Mouse (Mus musculus) lung, adult 18-20 months (tissue): Measurements from ENCODE around the gene Ppp1r9a.

Source experiments
- DNase-seq, 2 experiments: peaks; one replicate each; pipeline ENCODE4 v3.0.0; 2022; ENCODE audit warnings: mixed read lengths in 2 of 2

The Ppp1r9a gene

DNA sequence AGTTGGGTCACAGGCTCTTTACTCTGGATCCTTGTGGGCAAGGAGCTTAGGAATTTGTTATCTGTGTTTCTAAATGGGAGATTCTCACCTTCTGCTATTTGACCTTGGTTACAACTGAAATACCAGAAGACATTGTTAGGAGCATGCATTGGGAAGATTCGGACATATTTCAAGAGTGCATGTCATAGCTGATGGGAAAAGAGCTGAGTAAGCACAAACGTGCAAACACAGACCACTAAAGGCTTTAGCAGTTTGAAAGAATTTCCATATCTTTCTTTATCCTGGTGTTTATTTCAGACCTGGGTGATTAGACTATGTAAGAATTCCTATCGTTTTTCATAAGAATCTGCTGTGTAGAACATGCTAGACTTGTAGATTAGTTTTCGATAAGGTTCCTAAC lies 59.5 kb downstream of the Ppp1r9a start:
- DNase-seq = no peak

DNA sequence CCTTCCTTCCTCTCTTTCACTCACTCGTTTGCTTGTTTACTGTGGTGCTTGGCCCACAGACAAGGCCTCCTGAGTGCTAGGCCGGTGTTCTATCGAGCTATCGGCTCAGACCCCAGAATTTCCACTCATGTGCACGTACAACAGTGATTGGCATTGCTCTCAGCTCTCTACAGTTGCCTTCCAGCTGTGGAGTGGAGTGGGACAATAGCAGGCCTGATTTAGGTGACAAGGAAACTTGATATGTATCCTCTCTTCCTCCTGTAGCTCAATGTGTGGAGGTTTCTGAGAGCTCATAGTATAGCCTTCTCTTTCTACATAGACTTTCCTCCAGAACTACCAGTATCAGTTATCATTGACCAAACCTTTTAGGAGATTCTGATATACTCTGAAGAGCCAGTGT lies 60.3 kb downstream of the Ppp1r9a start:
- DNase-seq = no peak

DNA sequence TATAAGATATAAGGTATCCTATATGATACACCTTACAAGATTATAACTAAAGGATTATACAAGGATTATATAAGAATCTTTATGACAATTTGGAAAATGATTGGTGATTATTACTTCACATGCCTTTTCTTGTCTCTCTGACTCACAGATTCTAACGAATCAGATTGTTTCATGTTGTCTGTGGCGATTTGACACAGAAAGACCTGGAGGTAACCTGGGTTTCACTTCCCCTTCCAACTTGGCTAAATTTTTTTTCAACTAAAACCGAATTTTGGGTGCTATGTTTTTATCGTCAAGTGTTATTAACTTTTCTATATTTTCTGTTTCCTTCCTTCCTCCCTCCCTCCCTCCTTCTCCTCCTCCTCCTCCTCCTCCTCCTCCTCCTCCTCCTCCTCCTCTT lies 64.5 kb downstream of the Ppp1r9a start:
- no peak for DNase-seq

GRCm38 (mm10) chr6:4971229-4971628 lies 68.5 kb downstream of the Ppp1r9a start:
- DNase-seq = peak; percentile 13 to 40

- DNase-seq = peak; percentile 44 to 52
Observed at GRCm38 (mm10) chr6:4972808-4973207, 70.1 kb downstream of the Ppp1r9a start.

- peak; percentile 68 to 78 for DNase-seq
Observed at GRCm38 (mm10) chr6:4973337-4973736, 70.6 kb downstream of the Ppp1r9a start.

DNA sequence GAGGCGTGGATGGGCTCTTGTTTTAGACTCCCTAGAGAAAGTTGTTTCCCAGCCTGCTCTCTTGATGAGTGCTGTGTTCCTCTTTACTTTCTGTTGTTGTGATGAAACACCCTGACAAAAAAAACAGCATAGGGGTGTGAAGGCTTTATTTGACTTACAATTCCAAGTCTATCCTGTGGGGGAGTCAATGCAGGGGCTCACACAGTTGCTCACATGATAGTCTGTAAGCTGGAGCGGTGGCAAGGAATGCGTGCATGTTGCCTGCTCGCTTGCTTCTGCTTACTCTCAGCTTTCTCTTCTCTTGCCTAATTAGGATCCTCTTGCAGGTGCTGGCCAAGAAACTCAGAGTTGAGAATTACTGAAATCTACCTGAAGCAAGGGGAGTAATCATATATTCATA lies 74.8 kb downstream of the Ppp1r9a start:
- no peak for DNase-seq

DNA sequence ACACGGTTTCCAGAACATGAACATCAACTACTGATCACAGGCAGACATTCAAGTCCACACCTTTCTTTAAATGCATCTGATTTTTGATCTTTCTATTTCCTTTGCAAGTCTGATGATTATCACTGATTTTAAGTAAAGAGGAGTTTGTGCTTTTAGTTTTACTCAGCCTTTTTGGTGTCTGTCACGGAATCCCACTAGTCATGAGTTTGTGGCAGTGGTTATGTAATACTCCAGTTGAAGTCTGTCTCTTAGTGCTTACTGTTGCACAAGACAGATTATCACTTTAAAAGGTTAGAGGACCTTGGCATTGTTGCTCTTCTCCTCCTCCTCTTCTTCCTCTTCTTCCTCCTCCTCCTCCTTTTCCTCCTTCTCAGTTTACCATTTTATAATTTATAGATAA lies 75.5 kb downstream of the Ppp1r9a start:
- no peak for DNase-seq

DNA sequence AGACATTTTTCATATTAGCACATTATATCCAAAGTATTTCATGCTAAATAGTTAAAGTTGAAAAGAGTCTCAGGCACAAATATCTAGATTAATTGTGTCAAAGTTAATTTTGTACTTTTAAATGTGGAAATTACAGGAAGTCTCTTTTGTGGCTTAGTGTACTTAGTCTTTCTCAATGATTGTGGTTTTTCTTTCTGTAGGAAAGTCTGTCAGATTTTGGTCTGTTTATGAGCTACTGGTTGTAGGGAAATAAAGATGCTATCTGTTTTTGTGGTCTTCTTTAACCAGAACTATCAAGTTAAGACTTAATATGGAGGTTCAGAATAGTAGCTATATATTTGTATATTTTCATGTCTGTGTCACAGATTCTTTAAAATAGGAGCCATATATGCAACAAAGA lies 76.2 kb downstream of the Ppp1r9a start:
- DNase-seq = no peak

GRCm38 (mm10) chr6:4980113-4980512 lies 77.4 kb downstream of the Ppp1r9a start:
- DNase-seq = no peak

GRCm38 (mm10) chr6:4982686-4983162 lies 80.0 kb downstream of the Ppp1r9a start:
- peak; percentile 77 to 84 for DNase-seq

DNA sequence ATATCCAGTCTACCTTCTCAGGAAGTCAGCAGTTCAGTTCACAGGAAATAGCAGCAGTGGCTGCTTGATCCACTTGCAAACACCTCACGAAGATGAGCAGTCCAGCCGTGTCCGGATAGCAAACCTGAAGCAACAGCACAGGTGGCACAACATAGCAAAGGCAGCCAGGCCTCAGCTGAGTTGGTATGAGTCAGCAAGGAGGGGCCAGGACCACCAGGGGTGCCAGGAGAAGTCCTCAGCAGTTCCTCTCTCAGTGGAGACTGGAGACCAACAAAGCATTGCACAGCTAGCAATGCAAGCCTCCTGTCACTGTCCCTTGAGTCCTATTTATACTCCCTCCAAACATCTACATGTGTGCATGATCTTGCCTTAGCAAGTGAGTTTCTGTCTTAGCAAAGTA lies 83.0 kb downstream of the Ppp1r9a start:
- no peak for DNase-seq

- peak; percentile 28 to 38 for DNase-seq
Observed at GRCm38 (mm10) chr6:4987084-4987483, 84.4 kb downstream of the Ppp1r9a start.

- no peak for DNase-seq
Observed at GRCm38 (mm10) chr6:4988688-4989087, 86.0 kb downstream of the Ppp1r9a start.

GRCm38 (mm10) chr6:4992308-4992707 lies 89.6 kb downstream of the Ppp1r9a start:
- DNase-seq = no peak

- no peak for DNase-seq
Observed at GRCm38 (mm10) chr6:4993600-4994160, 91.0 kb downstream of the Ppp1r9a start.

DNA sequence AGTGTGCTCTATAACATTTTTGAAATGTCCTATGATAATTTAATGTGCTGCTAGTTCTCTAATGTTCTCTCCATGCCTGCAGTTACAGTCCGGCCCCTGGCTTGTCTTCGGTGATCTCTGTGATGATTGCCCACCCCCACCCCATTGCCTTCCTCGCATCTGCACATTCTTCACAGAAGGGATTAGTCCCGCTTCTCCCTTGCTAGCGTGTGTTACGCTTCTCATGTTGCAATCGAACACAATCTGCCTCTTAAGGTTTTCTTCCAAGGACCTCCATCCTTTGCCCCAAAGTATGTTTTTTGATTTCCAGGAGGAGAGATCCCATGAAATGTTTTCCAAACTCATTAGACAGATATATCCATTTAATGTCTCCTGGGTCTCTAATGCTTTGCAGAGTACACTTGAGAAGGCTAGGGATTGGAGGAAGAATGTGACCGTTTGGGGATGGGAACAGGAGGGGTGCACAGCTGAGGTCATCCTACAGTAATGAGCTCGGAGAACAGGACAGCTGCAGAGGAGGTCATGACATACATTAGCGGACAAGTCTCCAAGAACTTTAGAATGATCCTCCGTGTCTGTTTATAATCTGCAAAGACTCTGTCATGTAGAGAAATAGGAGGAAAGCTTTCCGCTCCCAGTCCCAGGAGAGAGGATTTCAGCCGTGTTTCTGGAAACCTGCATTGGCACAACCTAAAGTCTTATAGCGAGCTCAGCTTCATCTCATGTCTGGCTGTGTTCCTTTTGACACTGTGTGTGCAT lies 91.6 kb downstream of the Ppp1r9a start:
- no peak for DNase-seq

GRCm38 (mm10) chr6:4997599-4997998 lies 94.9 kb downstream of the Ppp1r9a start:
- no peak for DNase-seq

DNA sequence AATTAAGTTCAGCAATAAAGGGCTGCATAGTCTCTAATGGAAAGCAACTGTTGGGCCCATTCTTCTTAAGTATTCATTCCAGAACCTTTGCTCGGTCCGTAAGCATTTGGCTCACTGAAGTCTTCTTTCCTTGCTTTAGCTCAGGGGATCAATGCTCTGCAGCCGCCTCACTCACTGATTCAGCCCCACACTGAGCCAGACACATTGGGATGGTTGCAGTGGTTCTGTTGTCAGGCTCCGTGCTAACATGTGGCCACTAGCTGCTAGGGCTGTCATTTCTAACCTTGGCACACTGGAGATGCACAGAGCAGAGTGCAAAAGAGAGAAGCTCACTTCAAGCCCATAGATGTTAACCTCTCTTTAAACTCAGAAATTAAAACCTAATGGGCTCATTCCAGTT lies 96.2 kb downstream of the Ppp1r9a start:
- DNase-seq = no peak

DNA sequence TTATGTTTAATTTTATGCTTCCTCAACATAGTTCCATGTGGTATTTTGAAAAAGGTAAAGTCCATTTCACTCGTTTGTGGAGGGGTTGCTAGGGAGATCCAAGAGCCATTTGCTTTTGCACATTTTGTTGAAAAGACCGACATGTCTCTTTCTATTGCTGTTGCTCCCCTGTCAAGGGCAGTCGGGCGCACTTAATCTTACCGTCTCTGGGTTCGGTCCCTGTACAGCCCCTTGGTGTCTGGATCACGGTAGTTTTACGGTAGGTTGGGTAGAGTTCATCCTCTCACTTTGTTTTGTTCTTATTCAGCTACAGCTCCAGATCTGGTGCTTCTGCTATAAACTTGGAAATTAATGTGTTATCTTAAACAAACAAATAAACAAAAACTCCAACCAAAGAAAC lies 98.1 kb downstream of the Ppp1r9a start:
- no peak for DNase-seq

GRCm38 (mm10) chr6:5005491-5006275 lies 103.0 kb downstream of the Ppp1r9a start:
- no peak for DNase-seq

DNA sequence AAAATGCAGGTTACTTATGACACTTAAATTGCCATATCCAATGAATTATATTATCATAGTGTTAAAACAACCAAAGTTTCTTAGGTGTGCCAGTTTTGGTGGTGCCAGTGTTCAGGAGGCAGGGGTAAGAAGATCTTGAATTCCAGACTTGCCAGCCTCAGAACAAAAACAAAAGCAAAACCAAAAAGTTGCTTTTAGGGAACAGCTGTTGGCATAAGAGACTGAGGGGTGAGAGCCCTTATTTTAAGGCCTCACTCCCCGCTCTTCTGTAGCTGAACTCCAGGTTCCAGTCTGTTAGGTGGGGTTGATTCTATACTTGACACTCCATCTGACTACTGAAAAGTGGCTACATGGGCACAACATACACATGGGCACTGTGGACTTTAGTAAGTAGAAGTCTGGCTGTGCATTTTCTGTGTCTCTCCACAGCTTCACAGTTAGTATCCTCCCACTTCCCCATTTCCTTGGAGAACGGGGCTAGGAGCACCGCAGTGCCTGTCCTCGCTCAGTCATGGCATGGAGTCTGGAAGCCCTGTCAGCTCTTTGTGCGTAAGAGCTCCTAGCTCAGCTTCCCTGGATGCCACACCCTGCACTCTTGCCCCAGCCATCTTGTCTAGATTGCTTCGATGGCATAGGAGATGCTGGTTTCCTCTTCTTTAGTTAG lies 103.7 kb downstream of the Ppp1r9a start:
- no peak for DNase-seq

DNA sequence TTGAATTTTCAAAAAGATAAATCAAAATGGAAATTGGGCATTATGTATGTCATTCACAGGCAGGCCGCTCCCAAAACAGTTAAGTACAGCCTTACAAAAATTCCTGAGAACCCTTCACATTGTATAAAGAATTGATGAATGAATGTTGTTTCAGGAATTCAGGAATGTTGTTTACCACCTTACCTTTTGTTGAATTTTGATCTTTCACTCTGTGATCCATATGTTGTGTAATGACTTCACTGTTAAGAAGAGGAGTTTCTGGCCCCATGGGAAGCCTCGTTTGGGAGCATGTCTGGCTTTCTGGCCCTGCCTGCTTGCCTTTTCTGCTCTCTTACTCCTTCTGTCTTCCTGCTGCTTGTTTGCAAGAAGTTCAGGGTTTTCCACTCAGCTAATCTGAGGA lies 105.4 kb downstream of the Ppp1r9a start:
- DNase-seq = no peak
